Mouse (Mus musculus) CD8-positive naive resting alpha-beta T cell, adult 2 months (primary cell): ENCODE data around the gene Trmt44.

Experiments
- DNase-seq, 2 experiments: peaks; one replicate each; pipeline ENCODE4 v3.0.0; 2022; ENCODE audit warnings: low read depth in 2 of 2, low spot score in 2 of 2

Gene Trmt44

GRCm38 (mm10) chr5:35551855-35552837 lies 22.7 kb downstream of the Trmt44 start:
- no peak for DNase-seq

- no peak for DNase-seq
Observed at GRCm38 (mm10) chr5:35546127-35546526, 28.7 kb downstream of the Trmt44 start.

DNA sequence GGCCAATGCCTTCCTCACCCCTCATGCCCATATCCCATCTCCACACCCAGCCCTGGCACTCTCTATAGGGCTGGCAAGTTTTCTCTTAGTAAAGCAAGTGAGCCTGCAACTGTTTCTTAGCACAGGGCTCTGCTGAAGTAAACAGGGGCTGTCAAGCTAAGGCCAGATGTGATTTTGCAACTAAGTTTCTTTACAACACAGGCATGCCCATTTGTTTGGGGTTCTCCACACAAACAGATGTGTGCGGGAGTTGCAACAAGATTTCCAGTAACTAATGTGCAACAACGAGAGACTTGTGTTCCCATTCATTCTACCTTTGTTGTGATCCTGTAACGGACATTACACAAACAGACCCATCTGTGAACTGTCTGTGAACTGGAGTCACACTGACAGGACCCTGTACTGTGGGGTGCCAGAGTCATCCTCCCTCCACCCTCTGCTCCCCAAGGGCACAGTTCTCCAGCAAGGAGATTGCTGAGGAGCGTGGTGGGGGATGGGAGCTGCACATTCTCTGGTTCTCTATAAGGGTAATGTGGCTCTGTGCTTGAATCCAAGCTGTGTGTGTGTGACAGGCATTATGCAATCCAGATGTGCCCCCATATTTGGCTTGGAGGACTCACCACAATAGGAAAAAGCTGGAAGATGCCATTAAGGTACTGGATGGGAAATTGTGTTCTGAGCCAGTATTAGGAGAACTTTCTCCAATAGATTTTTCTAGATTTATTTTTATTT lies 33.6 kb downstream of the Trmt44 start:
- no peak for DNase-seq

DNA sequence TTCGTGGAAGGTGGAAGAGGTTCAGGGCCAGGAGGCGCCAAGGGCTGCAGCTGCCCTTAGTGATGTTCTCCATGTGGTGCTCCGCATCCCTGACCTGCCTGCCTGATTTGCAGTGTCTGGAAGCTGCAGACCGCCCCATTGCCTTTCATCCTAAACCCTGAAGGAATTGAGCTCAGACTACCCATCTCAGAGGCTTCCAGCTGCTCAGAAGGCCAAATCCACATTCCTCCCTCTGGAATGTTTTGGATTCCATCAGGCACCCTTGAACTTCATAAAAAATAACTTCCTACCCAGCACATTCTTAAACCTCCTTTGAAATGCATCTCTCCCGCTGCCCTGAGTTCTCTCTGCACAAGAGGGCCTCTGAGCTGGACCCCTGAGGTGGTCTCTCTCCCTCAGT lies 34.3 kb downstream of the Trmt44 start:
- DNase-seq, result no peak

- no peak for DNase-seq
Observed at GRCm38 (mm10) chr5:35539576-35539975, 35.3 kb downstream of the Trmt44 start.

DNA sequence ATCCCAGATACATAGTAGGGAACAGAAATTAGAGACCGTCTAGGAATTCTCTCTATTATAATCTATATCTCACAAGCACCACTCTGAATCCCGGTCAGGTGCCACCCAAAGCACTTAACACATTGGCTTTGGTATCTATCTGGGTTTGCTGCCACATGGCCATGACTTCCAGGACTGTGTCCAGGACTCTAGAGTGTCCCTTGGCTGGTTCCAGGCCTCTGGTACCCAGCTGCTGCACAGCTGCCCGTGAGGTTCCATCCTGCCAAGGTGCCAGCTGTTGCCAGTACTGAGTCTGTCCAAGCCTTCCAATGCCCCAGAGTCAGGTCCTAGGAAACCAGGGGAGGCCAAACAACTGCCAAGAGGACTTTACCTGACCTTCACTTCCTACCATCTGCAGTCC lies 36.8 kb downstream of the Trmt44 start:
- no peak for DNase-seq

- no peak for DNase-seq
Observed at GRCm38 (mm10) chr5:35537474-35537873, 37.4 kb downstream of the Trmt44 start.

DNA sequence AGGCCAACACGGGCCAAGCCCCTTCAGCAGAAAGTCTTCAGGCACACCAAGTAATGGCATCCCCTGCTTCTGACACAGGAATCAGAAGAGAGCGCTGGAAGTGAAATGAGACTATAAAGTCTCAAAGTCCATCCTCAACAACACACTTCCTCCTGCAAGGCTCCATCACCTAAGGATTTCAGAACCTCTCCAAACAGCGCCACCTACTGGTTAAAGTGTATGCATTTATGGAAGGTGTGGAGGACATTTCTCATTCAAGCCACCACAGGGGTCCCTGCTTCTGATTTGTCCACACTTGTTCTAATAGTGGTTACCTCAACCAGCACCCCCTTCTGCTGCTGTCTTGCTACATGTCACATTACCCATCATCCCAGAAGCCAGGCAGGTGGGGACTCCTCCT lies 38.6 kb downstream of the Trmt44 start:
- no peak for DNase-seq

DNA sequence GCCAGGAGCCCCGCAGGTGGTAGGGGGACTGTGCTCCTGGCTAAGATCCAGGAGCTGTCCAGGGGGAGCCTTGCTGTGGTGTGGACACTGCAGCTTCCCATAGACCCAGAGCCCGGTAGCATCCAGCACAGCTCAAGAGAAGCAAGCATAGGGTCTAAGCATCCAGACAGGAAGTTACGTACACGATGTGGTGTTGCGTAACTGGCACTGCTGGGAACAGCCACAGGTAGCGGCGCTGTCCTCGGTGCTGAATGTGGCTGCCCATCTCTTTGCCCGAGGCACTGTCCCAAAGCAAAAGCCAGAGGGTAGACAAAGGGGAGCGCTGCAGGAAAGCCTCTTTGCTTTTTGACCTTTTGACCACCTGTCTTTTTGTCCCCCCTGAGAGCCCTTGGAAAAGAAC lies 43.3 kb downstream of the Trmt44 start:
- DNase-seq, result no peak

DNA sequence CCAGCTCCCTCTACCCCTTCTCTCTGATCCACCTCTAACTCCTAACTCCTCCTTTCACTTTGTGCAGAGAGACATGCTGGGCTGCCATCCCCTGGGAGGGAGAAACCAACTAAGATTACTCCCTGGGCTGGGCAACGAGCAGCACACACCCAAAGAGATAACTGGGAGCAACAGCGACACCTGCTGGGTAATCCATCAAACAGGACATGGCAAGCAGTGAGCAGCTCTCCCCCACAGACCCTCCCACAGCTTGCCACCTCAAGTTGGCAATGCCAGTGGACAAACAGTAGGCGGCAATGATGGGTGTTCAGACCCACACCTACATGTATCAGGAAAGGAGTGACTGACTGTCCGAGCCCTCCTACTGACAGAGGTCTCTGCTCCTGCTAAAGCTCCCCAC lies 44.4 kb downstream of the Trmt44 start:
- peak in 1 of 2 experiments; percentile 11 for DNase-seq

DNA sequence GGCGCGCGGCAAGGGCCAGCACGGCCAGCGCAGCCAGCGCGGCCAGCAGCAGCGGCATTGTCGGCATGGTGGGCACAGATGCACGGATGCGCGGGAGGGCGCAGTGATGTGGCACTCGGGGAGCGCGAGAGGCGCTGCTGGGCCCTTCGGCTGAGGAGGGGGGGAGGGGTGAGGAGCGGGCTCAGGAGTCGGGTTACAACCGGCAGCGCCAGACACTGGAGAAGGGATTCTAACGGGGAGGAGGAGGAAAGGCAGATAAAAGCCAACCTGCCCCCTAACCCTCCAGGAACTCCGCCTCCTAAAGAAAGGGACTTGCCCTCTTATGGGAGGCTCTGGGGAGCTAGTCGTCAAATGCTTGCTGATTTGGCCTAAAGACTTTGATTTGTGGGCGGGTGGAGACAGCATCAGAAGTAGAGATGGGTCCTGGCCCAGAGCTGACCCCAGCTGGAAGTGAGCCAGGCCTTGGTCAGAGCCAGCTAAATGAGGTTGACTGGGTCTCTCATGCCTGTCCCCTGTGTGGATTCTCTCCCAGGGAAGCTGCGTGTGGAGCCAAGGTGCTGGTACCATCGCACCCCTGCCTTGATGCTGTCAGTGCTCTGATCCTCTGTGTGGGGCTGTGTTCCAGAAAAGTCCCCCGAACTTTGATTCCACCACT lies 49.3 kb downstream of the Trmt44 start, which contains the start of gene Cpz:
Gene Cpz, minus strand, starts transcription at position 230 of the 655 bp plus-strand sequence.
- DNase-seq, result no peak

DNA sequence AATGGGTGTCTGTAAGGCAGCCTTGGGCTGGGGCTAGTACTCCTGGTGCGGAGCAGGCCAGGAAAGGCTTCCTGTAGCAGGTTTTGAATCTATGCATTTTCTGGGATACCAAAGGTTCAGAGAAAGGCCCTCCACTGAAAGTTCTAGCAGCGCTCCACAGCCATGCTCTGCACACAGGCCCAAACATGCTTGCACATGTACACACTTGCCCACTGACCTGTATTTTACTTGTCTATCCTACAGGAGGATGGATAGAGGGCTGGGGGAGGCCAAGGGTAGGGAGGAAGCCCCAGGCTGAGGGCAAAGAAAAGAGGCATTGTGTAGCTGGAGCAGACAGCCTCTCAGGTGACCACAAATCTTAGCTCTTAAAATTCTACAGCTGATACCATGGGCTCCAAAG lies 50.5 kb downstream of the Trmt44 start:
- no peak for DNase-seq

DNA sequence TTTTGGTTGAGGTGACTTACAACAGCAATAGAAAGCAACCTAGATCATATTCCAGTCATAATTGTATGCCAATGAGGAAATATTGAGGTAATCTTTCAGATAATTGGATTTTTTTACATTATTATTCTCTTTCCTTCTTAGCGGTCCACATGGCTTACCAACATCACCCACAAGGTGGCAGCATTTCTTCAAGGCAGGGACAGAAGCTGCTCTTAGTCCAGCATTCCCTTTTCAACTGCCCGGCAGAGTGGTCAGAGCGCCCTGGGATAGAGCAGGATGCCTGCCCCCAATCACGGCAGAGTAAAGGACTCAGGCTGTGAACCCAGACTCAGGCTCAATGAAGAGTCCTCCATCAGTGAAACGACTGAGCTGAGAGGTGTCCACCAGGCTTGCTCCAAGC lies 51.1 kb downstream of the Trmt44 start:
- DNase-seq, result no peak

- no peak for DNase-seq
Observed at GRCm38 (mm10) chr5:35516781-35517180, 58.1 kb downstream of the Trmt44 start.

GRCm38 (mm10) chr5:35510589-35510988 lies 64.3 kb downstream of the Trmt44 start:
- no peak for DNase-seq
